Mouse (Mus musculus) spleen, postnatal 4 days (tissue): Measurements from ENCODE around the gene Arl6ip1.
"Not testable (repeated sequence)": the region's sequence is repeated elsewhere in the genome, so short reads cannot be mapped to it uniquely, and the experiment has no call there.

Experiments
- DNase-seq, 2 experiments: peaks; one replicate each; pipeline ENCODE4 v3.0.0; 2022; ENCODE audit warnings: low spot score in 2 of 2

The Arl6ip1 gene

GRCm38 (mm10) chr7:118129430-118130041 is at the start of gene Arl6ip1:
Gene Arl6ip1, minus strand, starts transcription at chr7:118129662.
- DNase-seq, result peak; percentile 97 to 98

- no peak for DNase-seq
Observed at GRCm38 (mm10) chr7:118175821-118176355, 46.4 kb upstream of the Arl6ip1 start.

- DNase-seq, result not testable (repeated sequence)
Observed at GRCm38 (mm10) chr7:118170125-118170524, 40.7 kb upstream of the Arl6ip1 start.

GRCm38 (mm10) chr7:118163006-118163405 is 33.5 kb upstream of the Arl6ip1 start:
- no peak for DNase-seq

GRCm38 (mm10) chr7:118160121-118160520 is 30.7 kb upstream of the Arl6ip1 start:
- no peak for DNase-seq

GRCm38 (mm10) chr7:118156461-118156860 is 27.0 kb upstream of the Arl6ip1 start:
- no peak for DNase-seq

- no peak for DNase-seq
Observed at GRCm38 (mm10) chr7:118154150-118154549, 24.7 kb upstream of the Arl6ip1 start.

GRCm38 (mm10) chr7:118143602-118144001 is 14.1 kb upstream of the Arl6ip1 start:
- no peak for DNase-seq

- peak in 1 of 2 experiments; percentile 19 for DNase-seq
Observed at GRCm38 (mm10) chr7:118143123-118143522, 13.7 kb upstream of the Arl6ip1 start.

GRCm38 (mm10) chr7:118141271-118141670 is 11.8 kb upstream of the Arl6ip1 start:
- DNase-seq, result no peak

GRCm38 (mm10) chr7:118135128-118135527 is 5.7 kb upstream of the Arl6ip1 start:
- DNase-seq, result no peak

GRCm38 (mm10) chr7:118128925-118129429 is 485 bp downstream of the Arl6ip1 start:
- peak in 1 of 2 experiments; percentile 27 for DNase-seq

- no peak for DNase-seq
Observed at GRCm38 (mm10) chr7:118126219-118126875, 3.1 kb downstream of the Arl6ip1 start.

- no peak for DNase-seq
Observed at GRCm38 (mm10) chr7:118125736-118126135, 3.7 kb downstream of the Arl6ip1 start.

- no peak for DNase-seq
Observed at GRCm38 (mm10) chr7:118123512-118124411, 5.7 kb downstream of the Arl6ip1 start.

- DNase-seq, result no peak
Observed at GRCm38 (mm10) chr7:118122235-118122634, 7.2 kb downstream of the Arl6ip1 start.

GRCm38 (mm10) chr7:118120654-118121053 is 8.8 kb downstream of the Arl6ip1 start:
- no peak for DNase-seq

GRCm38 (mm10) chr7:118119946-118120345 is 9.5 kb downstream of the Arl6ip1 start:
- DNase-seq, result peak in 1 of 2 experiments; percentile 33

GRCm38 (mm10) chr7:118119142-118119541 is 10.3 kb downstream of the Arl6ip1 start:
- no peak for DNase-seq

- DNase-seq, result no peak
Observed at GRCm38 (mm10) chr7:118118426-118118825, 11.0 kb downstream of the Arl6ip1 start.

GRCm38 (mm10) chr7:118117539-118118210 is 11.8 kb downstream of the Arl6ip1 start:
- DNase-seq, result no peak
